Mouse (Mus musculus) liver, embryonic 14.5 days (tissue): ENCODE results near the gene Midn. TPM values are rescaled to one million over a fixed set of nuclear protein-coding genes. Genes with fewer than 3 reads are reported as not detected.
A peak's percentile ranks its signal among the peaks of the same experiment; 100 is the strongest.

Source experiments
- ATAC-seq: fragments of 200-750 bp; cut with Nextera tagmentation; 2 replicates; pipeline ENCODE4 v1.8.0; 2017; ENCODE audit warnings: moderate number of reproducible peaks, mild to moderate bottlenecking, moderate library complexity; ENCODE audit not compliant: insufficient read depth
- DNase-seq, 3 experiments: peaks; one replicate each; pipeline ENCODE4 v3.0.0-alpha.2; 2012 to 2013; ENCODE audit warnings: low read depth in 3 of 3, low spot score in 3 of 3
- H3K27ac ChIP-seq: fragments of 300-500 bp; sonication (generic); 2 replicates; pipeline ENCODE4 v1.5.1; 2014; ENCODE audit warnings: moderate library complexity, mild to moderate bottlenecking, control low read depth, inconsistent platforms
- H3K27me3 ChIP-seq: fragments of 300-500 bp; sonication (generic); 2 replicates; pipeline ENCODE4 v1.6.1; 2014; ENCODE audit warnings: mild to moderate bottlenecking, low read length, moderate library complexity; ENCODE audit not compliant: control insufficient read depth, insufficient read depth
- H3K36me3 ChIP-seq: fragments of 300-500 bp; sonication (generic); replicated peaks from 2 replicates; pipeline ENCODE4 v1.6.1; 2014; ENCODE audit warnings: low read depth; ENCODE audit not compliant: control insufficient read depth, insufficient read depth
- H3K4me1 ChIP-seq, 2 experiments: fragments of 200-500 bp in 1 of 2; fragments of 300-500 bp in 1 of 2; sonication (generic) in 1 of 2; replicated peaks; 2 replicates each; pipeline ENCODE4 v1.6.1; 2012 to 2014; ENCODE audit warnings: antibody characterized with exemption in 1 of 2, inconsistent platforms in 1 of 2, low read length in 1 of 2; ENCODE audit not compliant: control insufficient read depth in 2 of 2, insufficient read depth in 2 of 2
- H3K4me2 ChIP-seq: fragments of 300-500 bp; sonication (generic); 2 replicates; pipeline ENCODE4 v1.6.1; 2014; ENCODE audit warnings: low read depth, mild to moderate bottlenecking, control low read depth, moderate library complexity
- H3K4me3 ChIP-seq, 2 experiments: fragments of 200-500 bp in 1 of 2; fragments of 300-500 bp in 1 of 2; sonication (generic) in 1 of 2; 2 replicates each; pipeline ENCODE4 v1.5.1; 2012 to 2014; ENCODE audit warnings: low read depth in 2 of 2, low read length in 2 of 2, mild to moderate bottlenecking in 2 of 2, control low read depth in 1 of 2, inconsistent platforms in 1 of 2, moderate library complexity in 1 of 2; ENCODE audit not compliant: insufficient read depth in 1 of 2
- H3K9ac ChIP-seq: fragments of 300-500 bp; sonication (generic); replicated peaks from 2 replicates; pipeline ENCODE4 v1.6.1; 2014; ENCODE audit warnings: mild to moderate bottlenecking, control low read depth, moderate library complexity
- H3K9me3 ChIP-seq: fragments of 300-500 bp; sonication (generic); 2 replicates; pipeline ENCODE4 v1.6.1; 2016; ENCODE audit warnings: low read length, mixed read lengths; ENCODE audit not compliant: control insufficient read depth
- CTCF ChIP-seq: IDR thresholded peaks from 2 replicates; pipeline ENCODE4 v1.5.1; 2016; ENCODE audit warnings: antibody characterized with exemption, low read depth, control low read depth
- EP300 ChIP-seq: IDR thresholded peaks from 2 replicates; pipeline ENCODE4 v1.6.1; 2016; ENCODE audit warnings: antibody characterized with exemption, low read depth
- WGBS: fragments of 180-500 bp; shearing (Covaris S2); extraction: QIAGEN DNeasy Blood & Tissue Kit; methylation state at CpG from one replicate; pipeline ENCODE4 v1.1.7; 2014; ENCODE audit not compliant: insufficient replicate concordance; 5-methylcytosine and 5-hydroxymethylcytosine counted together
- polyA plus RNA-seq, 2 experiments: library from polyadenylated mRNA; depleted of rRNA in 1 of 2; stranded (reverse) in 1 of 2; unstranded in 1 of 2; fragments of >200 nt; fragmentation: Nextera tagmentation in 1 of 2; extraction: Ambion mirVana in 1 of 2; gene quantifications; 2 replicates each; pipeline versions ENCODE4 v1.2.1 to v1.2.3; 2012 to 2014

Midn gene
- polyA plus RNA-seq, 2 experiments = 5.1 to 9.1 TPM

GRCm38 (mm10) chr10:80167460-80168037 is 19.5 kb downstream of the Midn start:
- Histone ChIP-seq H3K9ac (peak overlapping the region; percentile 88), H3K27ac (peak overlapping the region; percentile 88), H3K4me3 (peak overlapping the region; percentile 76 to 84), H3K36me3 (peaks cover 19% of the 10 kb centered on the region), H3K4me2 (peak overlapping the region; percentile 85), H3K9me3 (no peaks in the 10 kb centered on the region; the same call in 1 of the 2 replicates), H3K4me1 (peaks cover 26 to 31% of the 10 kb centered on the region in 2 experiments), H3K27me3 (no peaks in the 10 kb centered on the region)
- ATAC-seq (peak; percentile 85), DNase-seq (peak; percentile 98)
- WGBS = 0% methylated on average over 55 of the region's 55 CpGs
- no peak for TF ChIP-seq CTCF
- TF ChIP-seq EP300 = no peak

DNA sequence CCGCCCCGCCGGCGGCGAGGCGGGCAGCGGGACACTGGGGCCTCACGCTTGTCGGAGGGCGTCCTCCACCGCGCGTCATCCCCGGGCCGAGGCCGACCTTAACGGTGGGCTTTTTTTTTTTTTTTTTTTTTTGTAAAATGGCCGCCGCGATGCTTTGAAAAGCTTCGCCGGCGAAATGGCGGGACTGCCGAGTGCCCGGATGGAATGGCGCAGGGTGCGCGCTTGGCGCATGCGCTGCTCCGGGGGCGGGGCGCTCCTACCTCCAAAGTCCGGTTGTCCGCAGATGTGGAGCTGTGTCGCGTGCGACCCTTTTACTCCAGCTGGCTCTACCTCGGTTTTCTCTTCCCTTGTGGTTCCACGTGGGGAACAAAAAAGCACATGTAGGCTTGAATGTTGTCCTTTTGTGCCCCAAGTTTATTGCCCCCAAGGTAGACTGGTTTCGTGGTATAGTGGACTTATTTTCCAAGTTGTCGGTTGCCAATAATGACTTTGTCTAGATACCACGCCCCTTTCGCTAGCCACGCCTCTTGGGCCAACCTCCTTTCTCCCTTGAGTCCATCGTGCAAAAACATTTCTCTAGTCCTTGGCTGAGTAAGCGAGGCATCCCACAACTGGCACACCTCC is 20.1 kb downstream of the Midn start:
- H3K4me1 ChIP-seq = peaks cover 27 to 28% of the 10 kb centered on the region in 2 experiments
- H3K9me3 ChIP-seq = no peaks in the 10 kb centered on the region; the same call in 1 of the 2 replicates
- peak overlapping the region; percentile 76 to 84 for H3K4me3 ChIP-seq
- peaks cover 19% of the 10 kb centered on the region for H3K36me3 ChIP-seq
- no peaks in the 10 kb centered on the region for H3K27me3 ChIP-seq
- no peak for TF ChIP-seq EP300
- no peak for TF ChIP-seq CTCF
- peak overlapping the region; percentile 88 for H3K27ac ChIP-seq
- ATAC-seq (peak; percentile 61), DNase-seq (peak; percentile 82 to 87 (median 84))
- WGBS = under 1% methylated on average over 48 of the region's 48 CpGs
- H3K4me2 ChIP-seq = peak overlapping the region; percentile 85
- H3K9ac ChIP-seq = peak overlapping the region; percentile 88

GRCm38 (mm10) chr10:80169070-80169469 is 21.0 kb downstream of the Midn start:
- DNase-seq (no peak), ATAC-seq (no peak)
- no peak for TF ChIP-seq EP300
- no peak for TF ChIP-seq CTCF
- WGBS = 56% methylated on average over 1 of the region's 1 CpGs
- Histone ChIP-seq H3K27me3 (no peaks in the 10 kb centered on the region), H3K4me1 (peaks cover 27 to 32% of the 10 kb centered on the region in 2 experiments), H3K27ac (peak overlapping the region; percentile 88; the same call in 1 of the 2 replicates), H3K9ac (no peak overlapping the region; the same call in 1 of the 2 replicates), H3K36me3 (peaks cover 19% of the 10 kb centered on the region), H3K4me2 (peak overlapping the region; percentile 85), H3K9me3 (no peaks in the 10 kb centered on the region; the same call in 1 of the 2 replicates), H3K4me3 (peak overlapping the region in 1 of 2 experiments; percentile 76; a peak in 1 of 4 replicates)

DNA sequence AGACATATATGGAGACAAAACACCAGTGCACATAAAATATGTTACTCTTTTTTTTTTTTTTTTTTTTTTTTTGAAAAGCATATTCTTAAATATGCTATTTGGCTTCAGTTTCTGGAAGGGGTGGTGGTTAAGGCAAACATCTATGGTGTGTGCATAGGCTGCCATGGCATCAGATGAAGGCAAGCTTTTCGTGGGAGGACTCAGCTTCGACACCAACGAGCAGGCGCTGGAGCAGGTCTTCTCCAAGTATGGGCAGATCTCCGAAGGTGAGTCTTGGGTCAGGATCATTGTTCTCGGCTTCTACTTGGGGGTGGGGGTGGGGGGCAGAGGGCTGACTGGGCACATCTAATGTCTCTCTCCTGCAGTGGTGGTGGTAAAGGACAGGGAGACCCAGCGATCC is 21.6 kb downstream of the Midn start:
- peaks cover 24 to 29% of the 10 kb centered on the region in 2 experiments for H3K4me1 ChIP-seq
- WGBS = 94% methylated on average over 7 of the region's 7 CpGs
- TF ChIP-seq EP300 = no peak
- no peak for TF ChIP-seq CTCF
- no peak overlapping the region for H3K27ac ChIP-seq
- ATAC-seq (no peak), DNase-seq (no peak)
- peaks cover 19% of the 10 kb centered on the region for H3K36me3 ChIP-seq
- H3K4me2 ChIP-seq = no peak overlapping the region
- H3K9me3 ChIP-seq = no peaks in the 10 kb centered on the region; the same call in 1 of the 2 replicates
- no peaks in the 10 kb centered on the region for H3K27me3 ChIP-seq
- H3K9ac ChIP-seq = no peak overlapping the region
- no peak overlapping the region for H3K4me3 ChIP-seq

DNA sequence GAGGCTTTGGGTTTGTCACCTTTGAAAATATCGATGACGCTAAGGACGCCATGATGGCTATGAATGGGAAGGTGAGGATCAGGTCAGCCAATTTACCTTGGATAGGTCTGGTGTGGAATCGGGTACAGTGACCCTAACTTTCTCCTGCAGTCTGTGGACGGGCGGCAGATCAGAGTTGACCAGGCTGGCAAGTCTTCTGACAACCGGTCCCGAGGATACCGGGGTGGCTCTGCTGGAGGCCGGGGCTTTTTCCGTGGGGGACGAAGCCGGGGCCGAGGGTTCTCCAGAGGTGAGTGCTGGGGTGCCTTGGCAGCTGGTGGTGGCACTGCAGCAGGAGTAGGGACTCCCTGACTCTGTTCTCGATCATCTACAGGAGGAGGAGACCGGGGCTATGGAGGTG is 22.0 kb downstream of the Midn start:
- ATAC-seq = no peak
- Histone ChIP-seq H3K36me3 (peaks cover 19% of the 10 kb centered on the region), H3K4me3 (no peak overlapping the region), H3K9ac (no peak overlapping the region), H3K4me1 (peaks cover 23 to 29% of the 10 kb centered on the region in 2 experiments), H3K27me3 (no peaks in the 10 kb centered on the region), H3K27ac (no peak overlapping the region), H3K9me3 (no peaks in the 10 kb centered on the region; the same call in 1 of the 2 replicates), H3K4me2 (no peak overlapping the region)
- 91% methylated on average over 16 of the region's 16 CpGs for WGBS
- no peak for DNase-seq
- TF ChIP-seq EP300 = no peak
- TF ChIP-seq CTCF = no peak
